Mouse (Mus musculus) C2C12 (cell line): ENCODE results near the gene Gm45716. TPM values are rescaled to one million over a fixed set of nuclear protein-coding genes. Genes with fewer than 3 reads are reported as not detected.

ENCODE experiments used
- H3K27me3 ChIP-seq: one replicate; pipeline ENCODE4 v1.6.1; 2011; ENCODE audit not compliant: control insufficient read depth, insufficient read depth, insufficient read length
- H3K36me3 ChIP-seq: one replicate; pipeline ENCODE4 v1.6.1; 2011; ENCODE audit not compliant: control insufficient read depth, insufficient read depth
- H3K4me3 ChIP-seq: one replicate; pipeline ENCODE4 v1.5.1; 2011; ENCODE audit warnings: mild to moderate bottlenecking, control low read depth; ENCODE audit not compliant: poor library complexity, insufficient read depth, severe bottlenecking
- H3K79me2 ChIP-seq: one replicate; pipeline ENCODE4 v1.6.1; 2011; ENCODE audit not compliant: control insufficient read depth, insufficient read depth
- H3K79me3 ChIP-seq: one replicate; pipeline ENCODE4 v1.6.1; 2011; ENCODE audit warnings: low read depth, control low read depth
- H3ac ChIP-seq: one replicate; pipeline ENCODE3; 2011; ENCODE audit warnings: low read depth; ENCODE audit not compliant: control insufficient read depth, insufficient read length
- CEBPB ChIP-seq: IDR thresholded peaks from one replicate; pipeline ENCODE4 v1.6.1; 2011; ENCODE audit warnings: low read depth, mild to moderate bottlenecking, control low read depth, moderate library complexity
- CTCF ChIP-seq: IDR thresholded peaks from one replicate; pipeline ENCODE4 v1.5.1; 2011; ENCODE audit not compliant: control insufficient read depth, insufficient read depth, insufficient read length
- FOSL1 ChIP-seq: IDR thresholded peaks from one replicate; pipeline ENCODE4 v1.8.0; 2011; ENCODE audit warnings: mild to moderate bottlenecking, low read length; ENCODE audit not compliant: poor library complexity, insufficient read depth, severe bottlenecking
- MAX ChIP-seq: IDR thresholded peaks from one replicate; pipeline ENCODE4 v1.6.1; 2011; ENCODE audit warnings: mild to moderate bottlenecking, control low read depth
- MYOD1 ChIP-seq: IDR thresholded peaks from one replicate; pipeline ENCODE4 v1.6.1; 2011; ENCODE audit warnings: low read depth; ENCODE audit not compliant: control insufficient read depth, insufficient read length
- MYOG ChIP-seq: IDR thresholded peaks from one replicate; pipeline ENCODE4 v1.6.1; 2011; ENCODE audit not compliant: control insufficient read depth, insufficient read length; ENCODE audit errors: extremely low read depth
- USF1 ChIP-seq: IDR thresholded peaks from one replicate; pipeline ENCODE4 v1.6.1; 2011; ENCODE audit warnings: low read depth, mild to moderate bottlenecking, control low read depth, moderate library complexity
- polyA plus RNA-seq: library from polyadenylated mRNA; unstranded; fragments of >200 nt; fragmentation: generic; extraction: Trizol; gene quantifications from one replicate; pipeline ENCODE4 v1.2.1, GENCODE M21; 2012; ENCODE audit warnings: missing spikeins

The Gm45716 gene
- polyA plus RNA-seq, 1 experiment, result 22.9 TPM

DNA sequence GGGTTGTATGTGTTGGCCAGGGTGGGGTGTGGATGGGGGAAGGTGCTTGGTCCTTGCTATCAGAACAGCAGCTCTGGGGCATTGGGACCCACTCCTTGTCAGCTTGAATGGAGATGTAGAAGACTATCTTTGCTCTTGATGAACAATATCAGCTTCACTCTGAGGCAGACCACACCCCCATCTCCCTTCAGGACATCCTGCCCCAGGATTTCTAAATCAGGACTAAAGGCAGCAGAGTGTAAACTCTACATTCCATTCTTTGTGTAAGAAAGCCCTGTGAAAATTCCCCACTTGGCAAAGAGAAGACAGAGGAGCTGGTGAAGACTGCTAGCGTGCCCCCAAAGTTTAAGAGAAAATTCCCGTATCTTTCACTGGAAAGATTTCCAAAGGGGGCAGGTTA, 43.2 kb downstream of the Gm45716 start:
- no peak overlapping the region for H3ac ChIP-seq
- no peak overlapping the region for H3K4me3 ChIP-seq
- H3K27me3 ChIP-seq, result no peaks in the 10 kb centered on the region
- no peaks in the 10 kb centered on the region for H3K36me3 ChIP-seq
- TF ChIP-seq CTCF, result no peak
- no peak for TF ChIP-seq FOSL1
- TF ChIP-seq MAX, result no peak
- TF ChIP-seq MYOD1, result no peak
- no peak for TF ChIP-seq CEBPB
- no peak for TF ChIP-seq USF1
- no peak for TF ChIP-seq MYOG
- H3K79me3 ChIP-seq, result no peaks in the 10 kb centered on the region
- no peaks in the 10 kb centered on the region for H3K79me2 ChIP-seq

DNA sequence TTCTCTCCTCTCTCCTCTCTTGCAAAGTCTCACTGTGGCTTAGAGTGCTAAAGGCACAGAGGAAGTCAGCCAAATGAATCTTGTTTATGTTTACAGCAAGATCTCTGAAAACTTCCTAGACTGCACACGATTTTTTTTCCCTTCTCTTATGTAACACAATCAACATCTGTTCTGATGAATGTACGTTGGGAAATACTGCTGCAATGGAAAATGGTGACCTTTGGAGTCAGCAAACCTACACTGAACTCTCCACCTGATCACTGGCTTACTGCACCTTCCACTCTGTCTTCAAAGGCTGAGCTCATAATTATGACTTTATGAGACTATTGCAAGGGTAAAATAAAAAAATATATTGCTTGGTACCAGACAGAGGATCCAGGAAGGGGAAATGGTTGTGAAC, 44.1 kb downstream of the Gm45716 start:
- Histone ChIP-seq H3ac (no peak overlapping the region), H3K4me3 (no peak overlapping the region), H3K79me3 (no peaks in the 10 kb centered on the region), H3K36me3 (no peaks in the 10 kb centered on the region), H3K79me2 (no peaks in the 10 kb centered on the region), H3K27me3 (no peaks in the 10 kb centered on the region)
- no peak for TF ChIP-seq FOSL1
- no peak for TF ChIP-seq CEBPB
- TF ChIP-seq CTCF, result no peak
- no peak for TF ChIP-seq USF1
- TF ChIP-seq MYOD1, result no peak
- TF ChIP-seq MYOG, result no peak

DNA sequence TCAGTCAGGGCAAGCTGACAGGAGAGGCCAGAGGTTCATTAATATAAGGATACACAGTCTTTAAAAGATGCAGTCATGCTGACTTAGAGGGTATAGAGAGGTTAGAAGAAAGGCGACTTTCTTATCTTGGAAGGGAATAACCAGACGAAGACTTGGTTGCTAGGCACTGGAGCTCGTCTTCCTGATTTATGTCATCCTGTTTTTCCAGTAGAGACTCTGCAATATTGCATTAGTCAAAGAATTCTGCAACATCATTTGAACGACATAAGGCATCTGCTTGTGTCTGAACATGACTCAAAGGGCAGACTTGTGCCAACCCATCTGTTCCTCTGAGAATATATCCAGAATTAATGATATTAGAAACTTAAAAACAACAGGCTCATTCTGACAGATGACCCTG, 45.2 kb downstream of the Gm45716 start:
- no peaks in the 10 kb centered on the region for H3K79me3 ChIP-seq
- no peaks in the 10 kb centered on the region for H3K36me3 ChIP-seq
- H3K27me3 ChIP-seq, result no peaks in the 10 kb centered on the region
- no peaks in the 10 kb centered on the region for H3K79me2 ChIP-seq
- H3K4me3 ChIP-seq, result no peak overlapping the region
- H3ac ChIP-seq, result no peak overlapping the region
- TF ChIP-seq CEBPB (peak; percentile 9), CTCF (no peak)

DNA sequence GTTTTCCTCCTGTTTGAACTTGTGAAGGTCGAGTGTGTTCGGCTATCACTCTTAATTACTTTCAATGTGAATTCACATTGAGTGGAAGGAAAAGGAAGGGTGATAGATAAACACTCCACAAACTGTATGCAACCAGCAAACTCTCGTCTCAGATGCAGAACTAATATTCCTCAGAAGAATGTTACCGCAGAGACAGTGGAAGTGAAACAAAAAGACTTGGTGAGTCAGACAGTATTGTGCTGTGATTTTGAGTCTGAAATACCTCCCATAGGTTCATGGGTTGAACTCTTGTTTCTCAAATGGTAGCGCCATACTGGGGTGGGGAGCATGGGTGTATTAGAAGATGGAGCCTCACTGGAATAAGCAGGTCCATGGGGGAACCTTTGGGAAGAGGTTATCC, 47.7 kb downstream of the Gm45716 start:
- no peaks in the 10 kb centered on the region for H3K36me3 ChIP-seq
- no peak for TF ChIP-seq MYOG
- no peak for TF ChIP-seq CEBPB
- TF ChIP-seq CTCF, result no peak
- no peak for TF ChIP-seq FOSL1
- no peak for TF ChIP-seq MYOD1
- TF ChIP-seq USF1, result no peak
- TF ChIP-seq MAX, result no peak
- no peak overlapping the region for H3ac ChIP-seq
- no peaks in the 10 kb centered on the region for H3K79me3 ChIP-seq
- no peak overlapping the region for H3K4me3 ChIP-seq
- H3K27me3 ChIP-seq, result no peaks in the 10 kb centered on the region
- no peaks in the 10 kb centered on the region for H3K79me2 ChIP-seq

DNA sequence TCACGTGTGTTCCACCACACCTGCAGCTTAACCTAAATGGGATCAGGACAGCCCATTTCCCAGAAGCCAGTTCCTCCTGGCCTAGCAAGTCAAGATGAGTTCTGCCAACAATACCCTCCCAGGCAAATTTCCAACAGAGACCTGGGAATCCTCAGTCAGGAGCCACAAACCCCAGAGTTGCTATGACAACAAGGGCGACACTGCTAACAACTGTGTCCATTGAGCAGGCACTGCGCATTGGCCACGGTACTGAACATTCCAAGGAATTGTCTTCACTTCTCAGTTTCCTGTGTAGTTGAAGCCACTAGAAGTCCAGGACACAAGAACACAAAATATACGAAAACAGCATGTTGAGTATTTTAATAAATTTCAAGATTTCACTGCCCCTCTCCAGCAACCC, 50.1 kb downstream of the Gm45716 start:
- Histone ChIP-seq H3K79me2 (no peaks in the 10 kb centered on the region), H3K4me3 (no peak overlapping the region), H3K36me3 (no peaks in the 10 kb centered on the region), H3ac (no peak overlapping the region), H3K27me3 (no peaks in the 10 kb centered on the region), H3K79me3 (no peaks in the 10 kb centered on the region)
- no peak for TF ChIP-seq MAX
- no peak for TF ChIP-seq CTCF
- TF ChIP-seq MYOD1, result no peak
- no peak for TF ChIP-seq CEBPB
- TF ChIP-seq FOSL1, result no peak
- no peak for TF ChIP-seq MYOG
- TF ChIP-seq USF1, result no peak

DNA sequence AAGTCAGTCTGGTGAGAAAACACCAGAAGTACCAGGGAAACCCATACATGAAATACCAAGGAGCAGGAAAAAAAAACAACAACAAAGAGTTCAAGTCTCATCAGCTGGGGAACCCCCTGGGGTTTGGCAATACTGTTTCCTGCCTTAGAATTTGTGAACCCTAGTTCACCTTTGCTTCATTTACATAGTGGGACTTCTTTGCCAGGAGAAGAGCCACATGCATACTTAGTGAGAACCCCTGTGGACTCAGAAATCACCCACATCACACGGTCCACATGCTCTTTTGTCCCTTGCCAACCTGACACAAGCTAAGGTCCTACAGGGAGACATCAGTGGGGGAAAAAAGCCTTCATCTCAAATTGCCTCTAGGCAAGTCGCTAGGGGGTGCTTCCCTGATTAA, 51.2 kb downstream of the Gm45716 start:
- Histone ChIP-seq H3K27me3 (no peaks in the 10 kb centered on the region), H3K36me3 (no peaks in the 10 kb centered on the region), H3ac (no peak overlapping the region), H3K4me3 (no peak overlapping the region), H3K79me3 (no peaks in the 10 kb centered on the region), H3K79me2 (no peaks in the 10 kb centered on the region)
- TF ChIP-seq USF1 (no peak), MYOD1 (no peak), CTCF (no peak), MYOG (no peak), FOSL1 (no peak), CEBPB (no peak), MAX (no peak)
